Mouse (Mus musculus): ENCODE data around the gene Kcnn4. TPM values are rescaled to one million over a fixed set of nuclear protein-coding genes. Genes with fewer than 3 reads are reported as not detected.
"Not testable (repeated sequence)": the region's sequence is repeated elsewhere in the genome, so short reads cannot be mapped to it uniquely, and the experiment has no call there.

Gene Kcnn4
- polyA plus RNA-seq, 2 experiments: 2.4 TPM

DNA sequence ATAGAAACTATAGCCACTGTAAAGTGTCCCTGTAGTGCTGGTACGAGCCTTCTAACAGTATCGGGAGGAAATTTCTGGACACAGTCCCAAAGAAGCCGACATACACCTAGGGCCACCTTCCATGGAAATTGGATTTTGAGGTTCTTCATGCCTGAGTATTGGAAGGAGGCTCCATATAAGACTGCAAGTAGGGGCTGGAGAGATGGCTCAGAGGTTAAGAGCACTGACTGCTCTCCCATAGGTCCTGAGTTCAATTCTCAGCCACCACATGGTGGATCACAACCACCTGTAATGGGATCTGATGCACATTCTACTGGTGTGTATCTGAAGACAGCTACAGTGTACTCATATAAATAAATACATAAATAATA is 30.0 kb downstream of the Kcnn4 start:
- Histone ChIP-seq H3K4me2 (replicated peaks; ENCODE audit: low read depth, low read length, severe bottlenecking) (peak overlapping the region; percentile 61), H3K9me3 (ENCODE audit: control insufficient read depth, low read length) (no peaks in the 10 kb centered on the region), H3K4me3 (replicated peaks; ENCODE audit: low read length) (peak overlapping the region; percentile 51), H3K27me3 (ENCODE audit: control insufficient read depth, insufficient read depth, low read length) (no peaks in the 10 kb centered on the region), H3K9ac (ENCODE audit: low read depth, low read length, severe bottlenecking) (peak overlapping the region; percentile 55), H3K4me1 (ENCODE audit: control insufficient read depth, insufficient read depth, low read length) (peaks cover under 1% of the 10 kb centered on the region), H3K36me3 (ENCODE audit: control insufficient read depth, insufficient read depth, low read length) (0 out of 2 replicates have a peak, but pooled peaks cover 11% of the 10 kb centered on the region), H3K27ac (replicated peaks; ENCODE audit: low read depth, low read length) (peak overlapping the region; percentile 81)
- 5% methylated on average over 3 of the region's 3 CpGs for WGBS
- no peak for ATAC-seq (ENCODE audit: low FRiP score, low read depth)
- TF ChIP-seq POLR2A (IDR thresholded peaks at IDR 0.05; ENCODE audit: borderline replicate concordance, extremely low read depth, insufficient read depth, insufficient read length): no peak
- DNase-seq (ENCODE audit: low spot score): no peak

DNA sequence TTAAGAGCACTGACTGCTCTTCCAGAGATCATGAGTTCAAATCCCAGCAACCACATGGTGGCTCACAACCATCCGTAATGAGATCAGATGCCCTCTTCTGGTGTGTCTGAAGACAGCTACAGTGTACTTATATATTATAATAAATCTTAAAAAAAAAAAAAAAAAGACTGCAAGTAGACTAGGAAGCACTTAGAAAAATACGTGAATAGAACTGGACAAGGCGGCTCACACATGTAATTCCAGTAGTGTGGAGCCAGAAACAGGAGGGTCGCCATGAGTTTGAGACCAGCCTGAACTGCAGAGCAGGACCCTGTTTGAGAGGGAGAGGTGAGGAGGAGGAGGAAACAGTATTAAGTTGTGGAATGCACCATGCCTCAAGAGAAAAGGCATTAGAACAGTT is 30.4 kb downstream of the Kcnn4 start:
- not testable (repeated sequence) for DNase-seq (ENCODE audit: low spot score); H3K9ac ChIP-seq (ENCODE audit: low read depth, low read length, severe bottlenecking); ATAC-seq (ENCODE audit: low FRiP score, low read depth); H3K27me3 ChIP-seq (ENCODE audit: control insufficient read depth, insufficient read depth, low read length); H3K4me1 ChIP-seq (ENCODE audit: control insufficient read depth, insufficient read depth, low read length); H3K9me3 ChIP-seq (ENCODE audit: control insufficient read depth, low read length); H3K27ac ChIP-seq (replicated peaks; ENCODE audit: low read depth, low read length)
- peaks cover 15% of the 10 kb centered on the region; the same call in 1 of the 2 replicates for H3K36me3 ChIP-seq (ENCODE audit: control insufficient read depth, insufficient read depth, low read length)
- peak overlapping the region; percentile 61; the same call in 1 of the 2 replicates for H3K4me2 ChIP-seq (replicated peaks; ENCODE audit: low read depth, low read length, severe bottlenecking)
- peak overlapping the region; percentile 51 for H3K4me3 ChIP-seq (replicated peaks; ENCODE audit: low read length)
- 89% methylated on average over 4 of the region's 4 CpGs for WGBS

- ATAC-seq (ENCODE audit: low FRiP score, low read depth) (no peak), DNase-seq (ENCODE audit: low spot score) (no peak)
- Histone ChIP-seq H3K27me3 (ENCODE audit: control insufficient read depth, insufficient read depth, low read length) (no peaks in the 10 kb centered on the region), H3K9ac (ENCODE audit: low read depth, low read length, severe bottlenecking) (no peak overlapping the region), H3K4me1 (ENCODE audit: control insufficient read depth, insufficient read depth, low read length) (0 out of 2 replicates have a peak, but pooled peaks cover 4% of the 10 kb centered on the region), H3K4me2 (replicated peaks; ENCODE audit: low read depth, low read length, severe bottlenecking) (no peak overlapping the region), H3K36me3 (ENCODE audit: control insufficient read depth, insufficient read depth, low read length) (peaks cover 27% of the 10 kb centered on the region), H3K9me3 (ENCODE audit: control insufficient read depth, low read length) (no peaks in the 10 kb centered on the region), H3K4me3 (replicated peaks; ENCODE audit: low read length) (no peak overlapping the region), H3K27ac (replicated peaks; ENCODE audit: low read depth, low read length) (no peak overlapping the region)
- 99% methylated on average over 9 of the region's 9 CpGs for WGBS
- no peak for TF ChIP-seq POLR2A (IDR thresholded peaks at IDR 0.05; ENCODE audit: borderline replicate concordance, extremely low read depth, insufficient read depth, insufficient read length)
Observed at GRCm38 (mm10) chr7:24402851-24403250, 32.8 kb downstream of the Kcnn4 start.

GRCm38 (mm10) chr7:24405649-24406048 is 35.6 kb downstream of the Kcnn4 start:
- TF ChIP-seq POLR2A (IDR thresholded peaks at IDR 0.05; ENCODE audit: borderline replicate concordance, extremely low read depth, insufficient read depth, insufficient read length): no peak
- Histone ChIP-seq H3K27me3 (ENCODE audit: control insufficient read depth, insufficient read depth, low read length) (no peaks in the 10 kb centered on the region), H3K9me3 (ENCODE audit: control insufficient read depth, low read length) (no peaks in the 10 kb centered on the region), H3K4me2 (replicated peaks; ENCODE audit: low read depth, low read length, severe bottlenecking) (no peak overlapping the region), H3K9ac (ENCODE audit: low read depth, low read length, severe bottlenecking) (no peak overlapping the region), H3K27ac (replicated peaks; ENCODE audit: low read depth, low read length) (no peak overlapping the region), H3K4me3 (replicated peaks; ENCODE audit: low read length) (no peak overlapping the region), H3K4me1 (ENCODE audit: control insufficient read depth, insufficient read depth, low read length) (0 out of 2 replicates have a peak, but pooled peaks cover 4% of the 10 kb centered on the region), H3K36me3 (ENCODE audit: control insufficient read depth, insufficient read depth, low read length) (peaks cover 29% of the 10 kb centered on the region)
- ATAC-seq (ENCODE audit: low FRiP score, low read depth) (no peak), DNase-seq (ENCODE audit: low spot score) (no peak)
- WGBS: 93% methylated on average over 13 of the region's 13 CpGs

DNA sequence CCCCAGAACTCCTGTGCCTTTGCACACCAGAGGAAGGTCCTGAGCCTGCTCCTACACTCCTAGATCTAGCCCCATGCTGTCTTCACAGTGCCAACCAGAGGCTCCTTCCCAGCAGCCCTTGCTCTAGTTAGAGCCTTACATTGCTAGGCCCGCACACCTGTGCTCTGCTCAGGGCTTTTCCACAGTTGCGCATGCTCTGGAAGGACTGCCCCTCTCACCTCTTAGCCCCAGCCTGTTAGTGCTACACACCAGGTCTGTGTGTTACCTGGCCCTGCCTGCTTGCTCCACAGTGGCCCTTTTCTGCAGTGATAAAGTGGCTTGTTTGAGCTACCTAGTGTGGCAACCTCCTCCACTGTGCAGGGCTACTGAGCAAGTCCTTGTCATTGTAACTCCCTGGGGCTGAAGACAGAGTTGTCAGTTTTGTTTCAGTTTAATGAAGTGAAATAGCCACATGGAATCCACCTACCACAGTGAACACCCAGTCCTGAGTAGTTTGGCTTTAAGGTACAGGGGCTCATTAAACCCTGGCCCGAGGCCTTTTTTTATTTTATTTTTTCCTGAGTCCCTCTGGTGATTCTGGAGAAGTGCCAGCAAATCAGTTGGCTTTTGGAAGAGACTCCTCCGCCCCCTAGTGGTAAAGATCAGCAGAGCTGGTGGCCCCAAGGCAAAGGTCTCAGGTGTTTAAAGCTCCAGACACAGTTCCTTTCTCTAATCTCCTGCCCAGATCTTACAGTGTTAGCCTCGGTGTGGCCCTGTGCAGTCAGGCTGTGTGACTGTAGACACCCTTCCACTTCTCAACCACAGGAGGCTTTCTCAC is 36.7 kb downstream of the Kcnn4 start:
- H3K4me2 ChIP-seq (replicated peaks; ENCODE audit: low read depth, low read length, severe bottlenecking): no peak overlapping the region
- peaks cover 29% of the 10 kb centered on the region for H3K36me3 ChIP-seq (ENCODE audit: control insufficient read depth, insufficient read depth, low read length)
- WGBS: 26% methylated on average over 5 of the region's 5 CpGs
- 0 out of 2 replicates have a peak, but pooled peaks cover 4% of the 10 kb centered on the region for H3K4me1 ChIP-seq (ENCODE audit: control insufficient read depth, insufficient read depth, low read length)
- TF ChIP-seq POLR2A (IDR thresholded peaks at IDR 0.05; ENCODE audit: borderline replicate concordance, extremely low read depth, insufficient read depth, insufficient read length): no peak
- no peak overlapping the region for H3K9ac ChIP-seq (ENCODE audit: low read depth, low read length, severe bottlenecking)
- peak; percentile 85 for DNase-seq (ENCODE audit: low spot score)
- H3K27me3 ChIP-seq (ENCODE audit: control insufficient read depth, insufficient read depth, low read length): no peaks in the 10 kb centered on the region
- no peak overlapping the region for H3K4me3 ChIP-seq (replicated peaks; ENCODE audit: low read length)
- ATAC-seq (ENCODE audit: low FRiP score, low read depth): peak; percentile 56; the same call in 1 of the 2 replicates
- H3K27ac ChIP-seq (replicated peaks; ENCODE audit: low read depth, low read length): no peak overlapping the region
- H3K9me3 ChIP-seq (ENCODE audit: control insufficient read depth, low read length): no peaks in the 10 kb centered on the region

Data from limb, embryonic 14.5 days (tissue).